ENCODE assay signal across 8 mouse cellular contexts in the genomic region with DNA sequence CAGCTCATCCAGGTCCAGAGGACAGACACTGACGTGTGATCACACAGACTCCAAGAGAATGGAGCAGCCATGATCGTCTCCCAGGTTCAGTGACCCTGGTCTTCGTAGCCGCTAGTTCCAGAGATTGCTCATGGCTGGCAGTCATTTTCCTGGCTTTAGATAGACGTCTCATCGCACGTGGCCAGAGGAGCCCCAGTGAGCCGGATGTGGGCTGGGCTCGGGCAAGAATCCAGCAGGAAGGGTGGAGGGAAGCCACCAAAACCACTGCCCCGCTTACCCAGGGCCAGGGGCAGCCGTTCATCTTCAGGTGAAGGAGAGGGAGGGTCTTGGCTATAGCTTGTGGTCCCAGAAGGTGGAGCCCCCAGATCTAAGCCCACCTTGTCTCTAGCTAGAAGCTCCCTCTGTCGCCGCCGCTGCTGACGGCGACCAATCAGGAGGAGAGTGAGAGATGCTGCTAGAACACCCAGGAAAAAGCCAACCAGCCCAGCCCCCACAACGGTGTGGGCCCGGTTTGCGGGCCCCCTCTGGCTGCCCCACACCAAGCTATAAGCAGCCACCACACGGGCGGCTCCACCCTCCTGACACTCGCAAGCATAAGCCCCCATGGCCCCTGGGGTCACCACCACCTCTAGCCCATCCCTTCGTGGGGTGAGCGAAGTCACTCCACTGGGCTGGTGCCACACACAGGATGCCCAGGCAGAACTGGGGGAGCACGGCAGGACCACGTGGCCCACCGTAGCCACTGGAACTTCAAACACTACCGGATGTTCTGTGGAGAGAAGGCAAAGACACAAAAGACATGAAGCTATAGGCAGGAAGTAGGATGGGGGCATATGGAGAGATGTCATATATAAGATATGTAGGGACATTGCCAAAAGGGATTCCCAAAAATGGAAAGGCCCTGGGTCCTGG. TPM values are rescaled to one million over a fixed set of nuclear protein-coding genes. Genes with fewer than 3 reads are reported as not detected.
DNase-seq lines count a peak whose midpoint lies in the region; ATAC-seq lines count a peak whose summit lies in the region.

No protein-coding gene starts in this region.

- 87% methylated on average over 28 of the region's 28 CpGs for WGBS in forebrain, embryonic 13.5 days

- H3K36me3 ChIP-seq in megakaryocyte, embryonic 14.5 days (replicated peaks; ENCODE audit: low read length): no peaks in the 10 kb centered on the region
- no peaks in the 10 kb centered on the region for H3K36me3 ChIP-seq in forebrain, embryonic 13.5 days (ENCODE audit: poor library complexity, severe bottlenecking)

- H3K27me3 ChIP-seq in megakaryocyte, embryonic 14.5 days (replicated peaks): peaks cover 60% of the 10 kb centered on the region
- H3K27me3 ChIP-seq in forebrain, embryonic 13.5 days: no peaks in the 10 kb centered on the region

- peak; percentile 51 for DNase-seq in cerebellum, adult 9-11 months
- DNase-seq in cerebellum, postnatal 4 days (ENCODE audit: low spot score in 2 of 2): no peak
- DNase-seq in 3T3-L1 (ENCODE audit: low read depth, low spot score): peak; percentile 24
- no peak for DNase-seq in testis, postnatal 14 days (ENCODE audit: low spot score)
- no peak for DNase-seq in kidney, adult 9 months

- peak; percentile 61 for ATAC-seq in common myeloid progenitor, adult 5-6 weeks (replicated peaks; ENCODE audit: low read depth, poor library complexity, severe bottlenecking)
- ATAC-seq in forebrain, embryonic 13.5 days: no peak

- no peak overlapping the region for H3K9ac ChIP-seq in forebrain, embryonic 13.5 days

- peak overlapping the region; percentile 86 for H3K4me3 ChIP-seq in megakaryocyte, embryonic 14.5 days (replicated peaks)
- no peak overlapping the region for H3K4me3 ChIP-seq in forebrain, embryonic 13.5 days

- H3K4me2 ChIP-seq in forebrain, embryonic 13.5 days: no peak overlapping the region

- peaks cover 10% of the 10 kb centered on the region; the same call in 1 of the 2 replicates for H3K9me3 ChIP-seq in megakaryocyte, embryonic 14.5 days
- H3K9me3 ChIP-seq in forebrain, embryonic 13.5 days (replicated peaks): no peaks in the 10 kb centered on the region

- peaks cover 58% of the 10 kb centered on the region for H3K4me1 ChIP-seq in megakaryocyte, embryonic 14.5 days
- no peaks in the 10 kb centered on the region for H3K4me1 ChIP-seq in forebrain, embryonic 13.5 days

- no peak overlapping the region for H3K27ac ChIP-seq in forebrain, embryonic 13.5 days

RNA-seq across cellular contexts. Expression of a gene that starts 26.0 kb away (rescaled TPM):
- total RNA-seq in common myeloid progenitor, adult 5-6 weeks (2017): not detected in 2 replicates
- polyA plus RNA-seq in megakaryocyte, embryonic 14.5 days (2012; ENCODE audit: insufficient read depth, low replicate concordance): not detected in 2 replicates
- polyA plus RNA-seq in forebrain, embryonic 13.5 days (2015; fragmentation: Nextera tagmentation; extraction: Ambion mirVana): 5.9 and 7.3 TPM in 2 replicates

RNA-seq across cellular contexts. Expression of a gene that starts 33.1 kb away (rescaled TPM):
- 0.39 and 7.7 TPM in 2 replicates for total RNA-seq in common myeloid progenitor, adult 5-6 weeks (2017)
- polyA plus RNA-seq in megakaryocyte, embryonic 14.5 days (2012; ENCODE audit: insufficient read depth, low replicate concordance): 3.6 and 5.2 TPM in 2 replicates
- not detected in 2 replicates for polyA plus RNA-seq in forebrain, embryonic 13.5 days (2015; fragmentation: Nextera tagmentation; extraction: Ambion mirVana)

Comparison
In these comparisons a context has a peak if more than half of its experiments do, and no peak if none do; other contexts are left out.
1. DNase-seq: peak in cerebellum, adult 9-11 months (single experiment) and 3T3-L1 (single experiment); none in cerebellum, postnatal 4 days (0 of 2), testis, postnatal 14 days (single experiment) and kidney, adult 9 months (single experiment).